Mouse (Mus musculus): Measurements from ENCODE around the gene Gm2888.
"Not testable (repeated sequence)": the region's sequence is repeated elsewhere in the genome, so short reads cannot be mapped to it uniquely, and the experiment has no call there.

DNA sequence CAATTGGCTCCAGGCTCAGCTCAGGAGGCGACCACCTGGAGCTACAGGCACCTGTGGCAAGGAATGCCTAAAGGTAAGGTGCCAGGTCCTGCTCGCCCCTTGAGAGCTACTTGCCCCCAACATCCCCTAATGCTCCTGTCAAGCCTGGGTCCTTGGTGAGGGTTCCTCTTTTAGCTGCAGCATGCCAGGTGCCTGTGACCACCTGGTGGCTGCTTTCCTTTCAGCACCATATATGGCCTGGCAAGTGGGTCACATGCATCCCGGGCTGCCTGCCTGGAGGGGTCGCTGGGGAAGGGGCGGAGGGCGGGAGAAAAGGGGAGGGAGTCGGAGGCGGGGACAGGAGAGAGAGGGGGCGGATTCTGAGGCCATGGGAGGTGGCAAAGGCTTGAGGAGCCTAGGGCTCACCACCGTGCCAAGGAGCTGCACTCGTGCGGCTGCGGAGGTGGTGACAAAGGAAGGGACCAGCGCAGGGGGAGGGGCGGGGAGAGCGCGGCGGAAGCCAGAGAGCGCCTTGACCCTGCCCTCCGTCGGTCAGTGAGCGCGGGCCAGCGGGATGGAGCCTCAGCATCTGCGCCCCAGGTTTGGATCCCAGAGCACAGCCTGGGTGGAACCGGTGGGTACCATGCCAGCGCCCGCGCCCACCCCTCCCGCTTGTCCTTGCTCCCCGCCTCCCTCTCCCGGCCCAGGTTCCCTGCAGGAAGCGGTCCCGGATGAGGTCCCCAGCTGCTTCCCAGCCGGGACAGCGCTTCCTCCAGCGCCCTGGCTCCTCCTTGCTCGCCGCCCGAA is 19.1 kb downstream of the Gm2888 start, which contains the start of gene Gm2897:
- TF ChIP-seq CTCF (IDR thresholded peaks at IDR 0.05; ENCODE audit: low read depth, low read length); POLR2A (IDR thresholded peaks at IDR 0.05; ENCODE audit: extremely low read depth, insufficient read depth, low read length): not testable (repeated sequence)
